Mouse (Mus musculus): Measurements from ENCODE around the gene Ablim2. TPM values are rescaled to one million over a fixed set of nuclear protein-coding genes. Genes with fewer than 3 reads are reported as not detected.

Ablim2 gene
- total RNA-seq, 2 experiments from 2014 or later, result 6.0 to 7.3 TPM

DNA sequence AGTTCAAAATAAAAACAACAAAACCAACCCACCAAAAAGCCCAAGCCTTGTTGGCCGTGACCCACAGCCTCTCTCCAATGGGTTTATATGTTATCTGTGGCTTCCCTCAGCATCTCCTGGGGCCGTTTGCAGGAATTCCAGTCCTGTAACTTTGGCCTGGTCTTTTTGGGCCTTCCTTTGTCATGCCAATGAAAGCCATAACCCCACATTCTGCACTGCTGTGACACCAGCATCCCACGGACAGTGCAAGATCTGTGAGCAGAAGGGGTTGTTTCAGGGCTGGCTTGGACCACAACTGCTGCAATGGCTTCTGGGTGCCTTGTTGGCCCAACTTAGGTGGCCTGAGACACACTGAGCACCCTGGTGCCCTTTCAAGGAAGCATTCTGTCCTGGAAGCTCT is 10.8 kb downstream of the Ablim2 start:
- no peak for DNase-seq (ENCODE audit: low spot score in 2 of 2)

DNA sequence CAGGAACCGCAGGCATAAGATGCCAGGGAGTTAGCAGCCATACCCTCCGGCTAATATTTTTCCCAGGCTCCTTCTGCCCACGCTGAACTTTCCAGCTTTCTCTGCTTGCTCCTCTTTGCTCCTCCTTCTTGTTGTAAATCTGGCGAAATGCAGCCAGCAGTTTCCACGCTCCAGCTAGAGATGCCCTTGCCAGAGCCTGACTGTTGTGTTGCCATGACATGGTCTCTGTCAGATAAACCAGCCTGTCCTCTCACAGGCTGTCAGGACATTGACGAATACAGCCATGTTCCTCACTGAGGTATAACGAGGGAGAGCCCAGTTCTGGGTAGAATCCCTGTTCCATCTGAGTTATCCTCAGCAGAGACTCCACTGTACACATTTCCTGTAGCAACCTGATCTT is 11.3 kb downstream of the Ablim2 start:
- DNase-seq (ENCODE audit: low spot score in 2 of 2), result no peak

GRCm38 (mm10) chr5:35770246-35770645 is 12.6 kb downstream of the Ablim2 start:
- DNase-seq (ENCODE audit: low spot score in 2 of 2), result no peak

- peak in 1 of 2 experiments; percentile 22 for DNase-seq (ENCODE audit: low spot score in 2 of 2)
Measured at GRCm38 (mm10) chr5:35770891-35771663, 13.4 kb downstream of the Ablim2 start.

DNA sequence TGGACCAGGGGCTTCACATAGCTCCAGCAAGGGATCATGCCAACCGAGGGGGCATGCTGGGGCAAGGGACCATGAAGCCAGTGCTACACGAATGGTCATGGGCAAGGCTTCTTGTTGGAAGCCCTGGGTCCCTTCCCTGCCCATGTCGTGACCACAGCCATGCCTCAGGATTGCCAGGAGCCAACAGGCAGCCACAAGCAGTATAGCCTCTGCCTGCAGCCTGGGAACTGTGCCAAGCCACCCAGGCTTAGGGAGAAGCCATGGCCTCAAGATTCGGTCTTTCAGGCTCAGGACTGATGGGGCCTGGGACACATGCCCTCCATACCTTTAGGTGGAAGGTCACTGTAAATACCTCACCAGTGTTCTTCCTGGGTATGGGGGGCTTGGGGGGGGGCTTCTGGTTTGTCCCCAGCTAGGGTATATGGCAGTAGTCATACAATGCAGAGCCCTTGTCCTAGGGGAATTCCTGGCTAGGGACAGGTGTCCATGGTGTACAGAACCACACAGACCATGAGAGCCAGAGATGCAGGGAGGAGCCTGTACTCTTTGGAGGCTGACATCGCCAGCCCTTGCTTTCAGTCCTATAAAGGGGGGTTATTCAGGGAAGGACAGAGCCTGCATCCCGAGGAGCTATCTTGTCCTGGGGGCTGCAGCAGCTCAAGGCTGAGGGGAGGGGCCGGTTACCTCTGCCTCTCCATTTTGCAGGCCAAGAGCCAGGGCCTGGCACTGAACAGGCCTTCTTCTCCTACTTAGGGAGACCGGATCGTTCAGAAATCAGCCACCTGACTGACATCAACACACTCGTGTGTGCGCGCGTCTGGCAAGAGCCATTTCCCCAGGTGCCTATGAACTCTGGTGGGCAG is 15.8 kb downstream of the Ablim2 start:
- DNase-seq (ENCODE audit: low spot score in 2 of 2), result no peak

- no peak for DNase-seq (ENCODE audit: low spot score in 2 of 2)
Measured at GRCm38 (mm10) chr5:35774137-35774424, 16.4 kb downstream of the Ablim2 start.

- no peak for DNase-seq (ENCODE audit: low spot score in 2 of 2)
Measured at GRCm38 (mm10) chr5:35781116-35781515, 23.4 kb downstream of the Ablim2 start.

GRCm38 (mm10) chr5:35782648-35783180 is 25.0 kb downstream of the Ablim2 start:
- no peak for DNase-seq (ENCODE audit: low spot score in 2 of 2)

DNA sequence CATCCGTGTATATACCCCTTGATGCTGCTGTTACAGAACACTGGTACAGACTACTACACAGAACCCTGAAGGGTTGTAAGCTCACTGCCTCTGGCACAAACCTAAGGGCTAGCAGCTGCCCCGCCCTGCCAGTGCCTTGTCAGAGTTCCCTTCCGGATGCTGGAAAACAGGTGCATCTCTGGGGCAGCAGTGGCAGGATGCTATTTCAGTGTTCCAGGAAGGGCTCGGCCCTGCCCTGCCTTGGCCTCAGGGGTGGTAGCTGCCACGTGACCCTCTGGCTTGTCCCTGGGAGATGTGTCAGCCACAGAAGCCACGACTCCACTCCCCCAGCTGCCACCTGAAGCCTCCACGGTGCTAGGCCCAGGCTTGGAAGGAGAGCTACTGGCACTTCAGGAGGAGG is 28.2 kb downstream of the Ablim2 start:
- DNase-seq (ENCODE audit: low spot score in 2 of 2), result no peak

DNA sequence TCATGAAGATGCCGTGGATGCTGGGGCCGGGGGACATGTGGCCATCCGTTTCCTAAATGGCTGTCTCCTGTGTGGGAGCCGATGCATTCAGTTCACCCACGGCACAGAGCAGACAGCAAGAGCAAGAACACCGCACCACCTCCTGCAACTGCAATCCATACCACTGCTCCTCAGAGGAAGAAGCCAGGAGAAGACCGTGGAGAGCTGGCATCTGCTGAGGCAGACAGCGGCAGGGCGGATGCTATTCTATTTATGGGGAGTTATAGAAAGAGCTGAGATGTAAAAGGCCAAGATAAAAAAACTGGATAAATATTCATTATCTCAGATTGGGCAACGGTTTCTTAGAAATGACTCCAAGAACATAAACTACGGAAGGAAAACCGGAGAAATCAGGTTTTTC is 30.2 kb downstream of the Ablim2 start:
- no peak for DNase-seq (ENCODE audit: low spot score in 2 of 2)

GRCm38 (mm10) chr5:35788719-35789118 is 31.0 kb downstream of the Ablim2 start:
- DNase-seq (ENCODE audit: low spot score in 2 of 2), result no peak

DNA sequence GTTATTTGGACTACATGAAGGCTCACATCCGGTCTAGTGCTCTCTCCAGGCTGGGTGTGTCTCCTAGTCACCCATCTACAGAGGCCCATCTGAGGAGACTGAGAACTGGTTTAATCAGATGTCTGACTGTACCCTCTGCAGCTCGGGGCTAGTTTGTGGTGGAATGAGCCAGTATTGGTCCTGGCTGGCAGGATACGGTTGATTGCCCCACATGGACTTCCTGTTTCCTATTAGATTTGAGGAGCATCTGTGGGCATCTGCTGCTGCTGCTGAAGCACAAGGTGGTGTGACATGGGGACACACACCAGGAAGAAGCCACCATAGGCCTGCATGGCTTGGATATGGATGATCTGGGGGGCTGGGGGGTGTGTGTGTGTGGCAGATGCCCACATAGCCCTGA is 32.0 kb downstream of the Ablim2 start:
- no peak for DNase-seq (ENCODE audit: low spot score in 2 of 2)

DNA sequence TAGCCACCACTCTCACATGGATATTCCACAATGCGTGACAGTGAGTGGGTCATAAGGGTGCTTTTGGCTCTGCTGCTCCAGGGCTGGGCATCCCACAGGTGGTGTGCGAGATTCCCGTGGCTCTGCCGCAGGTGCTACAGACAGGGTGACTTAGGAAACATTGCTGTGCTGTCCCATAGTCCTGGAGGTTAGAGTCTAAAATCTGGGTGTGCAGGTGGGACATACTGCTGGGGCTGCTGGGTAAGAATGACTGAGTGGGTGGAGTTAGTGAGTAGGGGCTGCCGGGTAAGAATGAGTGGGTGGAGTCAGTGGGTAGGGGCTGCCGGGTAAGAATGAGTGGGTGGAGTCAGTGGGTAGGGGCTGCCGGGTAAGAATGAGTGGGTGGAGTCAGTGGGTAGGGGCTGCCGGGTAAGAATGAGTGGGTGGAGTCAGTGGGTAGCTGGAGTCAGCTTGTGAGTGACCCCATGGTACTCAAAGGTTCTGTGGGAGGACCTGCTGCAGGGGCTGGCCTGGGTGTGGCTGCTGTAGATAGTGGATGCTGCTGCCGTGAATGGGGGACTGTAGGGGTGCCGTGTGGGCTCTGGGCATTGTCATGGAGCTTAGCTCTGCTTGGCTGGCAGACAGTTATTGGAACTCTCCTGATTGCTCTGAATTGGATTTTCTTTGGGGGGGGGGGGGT is 32.8 kb downstream of the Ablim2 start:
- no peak for DNase-seq (ENCODE audit: low spot score in 2 of 2)

DNA sequence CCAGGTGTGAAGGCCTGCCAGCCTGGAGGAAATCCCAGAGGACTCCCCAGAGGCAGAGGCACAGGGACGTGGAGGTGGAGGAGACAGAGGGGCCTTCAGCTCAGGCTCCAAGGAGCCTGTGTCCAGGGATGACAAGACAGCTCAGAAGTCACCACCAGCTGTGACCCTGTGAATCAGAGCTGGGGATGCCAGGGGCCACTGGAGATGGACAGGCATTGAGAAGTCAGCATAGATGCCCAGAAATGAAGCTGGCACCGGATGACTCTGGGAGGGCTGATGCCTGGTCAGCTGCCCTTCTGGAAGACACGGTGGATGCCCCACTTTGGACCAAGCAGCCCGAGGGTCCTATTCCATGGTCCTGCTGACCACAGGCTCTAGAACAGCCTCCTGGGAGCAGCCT is 36.3 kb downstream of the Ablim2 start:
- no peak for DNase-seq (ENCODE audit: low spot score in 2 of 2)

GRCm38 (mm10) chr5:35794942-35795341 is 37.3 kb downstream of the Ablim2 start:
- no peak for DNase-seq (ENCODE audit: low spot score in 2 of 2)

DNA sequence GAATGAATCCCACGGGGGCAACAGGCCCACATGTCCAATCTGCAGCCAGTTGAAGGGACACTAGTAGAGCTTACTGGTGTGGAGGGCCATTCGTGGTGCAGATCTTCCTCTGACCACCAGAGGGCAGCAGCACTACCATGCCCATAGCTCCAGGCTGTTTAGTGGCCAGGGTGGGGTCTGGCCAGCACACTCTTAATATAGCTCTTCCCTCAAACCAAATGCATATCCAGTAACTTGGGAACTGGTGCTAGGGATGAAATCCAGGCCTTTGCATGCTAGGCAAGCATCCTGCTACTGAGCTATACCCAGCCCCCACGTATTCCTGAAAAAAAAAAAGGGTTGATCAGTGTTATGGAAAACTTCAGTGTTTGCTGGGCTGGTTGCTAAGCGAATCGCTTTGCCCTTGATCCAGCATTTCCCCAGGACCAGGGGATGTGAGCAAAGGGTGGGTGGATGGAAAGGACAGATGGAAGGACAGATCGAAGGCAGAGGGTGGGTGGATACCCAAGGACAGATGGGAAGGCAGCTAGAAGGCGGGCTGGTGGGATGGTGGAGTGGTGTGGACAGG is 37.9 kb downstream of the Ablim2 start:
- DNase-seq (ENCODE audit: low spot score in 2 of 2), result peak; percentile 21 to 28

GRCm38 (mm10) chr5:35796136-35796535 is 38.5 kb downstream of the Ablim2 start:
- no peak for DNase-seq (ENCODE audit: low spot score in 2 of 2)

GRCm38 (mm10) chr5:35799090-35799489 is 41.4 kb downstream of the Ablim2 start:
- DNase-seq (ENCODE audit: low spot score in 2 of 2), result no peak

DNA sequence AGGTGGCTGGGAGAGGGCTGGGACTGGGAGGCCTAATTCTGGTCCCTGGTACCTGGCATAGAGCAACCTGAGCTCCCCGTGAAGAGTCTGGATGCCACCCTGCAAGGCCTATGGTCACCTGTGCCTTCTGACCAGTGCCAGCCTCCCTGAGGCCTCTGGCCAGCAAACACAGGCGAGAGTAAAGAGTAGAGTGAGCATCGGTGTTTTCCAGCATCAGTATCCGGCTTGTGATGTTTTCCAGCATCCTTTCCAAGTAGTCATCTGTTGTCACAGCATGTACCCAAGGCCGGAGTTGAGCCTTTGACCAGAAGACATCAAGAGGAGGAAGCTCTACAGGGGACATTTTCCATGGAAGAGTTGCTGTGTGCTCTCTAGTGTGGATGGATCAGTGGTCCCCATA is 45.7 kb downstream of the Ablim2 start:
- DNase-seq (ENCODE audit: low spot score in 2 of 2), result no peak

DNA sequence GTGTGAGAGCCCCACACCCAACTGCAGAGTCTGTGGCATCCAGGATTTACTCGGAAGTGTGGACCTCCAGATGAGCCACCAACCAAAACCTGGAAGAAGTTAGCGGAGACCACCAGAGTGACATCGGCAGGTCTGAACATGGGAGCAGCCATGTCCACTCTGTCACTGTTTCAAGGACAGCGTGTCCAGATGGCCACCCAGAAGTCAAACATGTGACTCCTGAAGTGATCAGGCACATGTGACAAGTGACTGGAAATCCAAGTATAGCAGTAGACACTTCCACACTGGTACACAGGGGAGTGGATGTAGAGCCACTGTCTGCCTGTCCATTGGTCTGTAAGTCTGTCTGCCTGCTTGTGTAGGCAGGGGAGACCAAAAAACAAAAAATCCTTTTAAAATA is 47.0 kb downstream of the Ablim2 start:
- DNase-seq (ENCODE audit: low spot score in 2 of 2), result no peak

DNA sequence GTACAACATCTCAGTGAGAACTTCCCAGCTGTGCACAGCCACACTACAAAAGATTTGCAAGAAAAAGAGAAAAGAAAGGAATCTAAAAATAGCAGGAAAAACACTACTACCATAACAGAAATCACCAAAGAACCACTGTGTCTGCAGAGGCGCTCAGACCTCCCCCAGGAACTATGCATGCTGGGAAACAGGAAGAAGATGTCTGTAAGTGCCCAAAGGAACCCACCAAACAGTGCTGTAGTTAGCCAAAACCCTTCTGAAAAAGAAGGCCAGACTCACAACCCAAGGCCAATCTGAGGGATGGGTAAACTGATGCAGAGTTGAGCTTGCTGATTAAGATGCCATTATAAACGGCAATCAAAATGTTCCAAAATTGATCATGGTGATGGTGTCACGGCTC is 47.5 kb downstream of the Ablim2 start:
- DNase-seq (ENCODE audit: low spot score in 2 of 2), result no peak

DNA sequence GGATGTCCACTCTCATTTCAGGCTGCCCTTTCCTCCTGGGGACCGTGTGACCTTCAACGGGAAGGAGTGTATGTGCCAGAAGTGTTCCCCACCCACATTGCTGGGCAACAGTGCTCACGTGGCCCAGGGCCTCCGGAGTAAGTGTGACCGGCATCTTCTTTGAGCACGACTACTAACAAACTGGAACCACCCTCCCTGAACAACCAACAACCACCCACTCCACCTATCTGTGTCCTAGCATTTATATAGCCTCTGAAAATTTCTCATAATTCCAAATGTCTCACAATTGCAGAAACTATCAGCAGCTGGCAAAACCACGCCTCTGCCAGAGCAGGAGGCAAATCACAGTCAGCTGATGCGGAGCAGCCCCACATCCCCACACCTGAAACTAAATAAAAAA is 49.3 kb downstream of the Ablim2 start:
- no peak for DNase-seq (ENCODE audit: low spot score in 2 of 2)
